Mouse (Mus musculus) forebrain, embryonic 11.5 days (tissue): Measurements from ENCODE around the gene Gm20388. TPM values are rescaled to one million over a fixed set of nuclear protein-coding genes. Genes with fewer than 3 reads are reported as not detected.
"Not testable (repeated sequence)": the region's sequence is repeated elsewhere in the genome, so short reads cannot be mapped to it uniquely, and the experiment has no call there.

Source experiments
- ATAC-seq: fragments of 200-750 bp; cut with Nextera tagmentation; replicated peaks from 2 replicates; pipeline ENCODE4 v1.8.0; 2017; ENCODE audit warnings: moderate TSS enrichment; ENCODE audit not compliant: low FRiP score
- DNase-seq: peaks from one replicate; pipeline ENCODE4 v3.0.0-alpha.2; 2017; ENCODE audit warnings: low spot score
- H3K27ac ChIP-seq: fragments of 300-500 bp; sonication (generic); 2 replicates; pipeline ENCODE4 v1.5.1; 2014; ENCODE audit warnings: low read depth, low read length
- H3K27me3 ChIP-seq: fragments of 300-500 bp; sonication (generic); 2 replicates; pipeline ENCODE4 v1.6.1; 2014; ENCODE audit warnings: mild to moderate bottlenecking, low read length, mixed read lengths; ENCODE audit not compliant: control insufficient read depth, insufficient read depth
- H3K36me3 ChIP-seq: fragments of 300-500 bp; sonication (generic); 2 replicates; pipeline ENCODE4 v1.6.1; 2014; ENCODE audit warnings: mild to moderate bottlenecking, low read length, moderate library complexity, mixed read lengths; ENCODE audit not compliant: control insufficient read depth, insufficient read depth
- H3K4me1 ChIP-seq: fragments of 300-500 bp; sonication (generic); replicated peaks from 2 replicates; pipeline ENCODE4 v1.6.1; 2014; ENCODE audit warnings: low read length, mixed read lengths; ENCODE audit not compliant: control insufficient read depth, insufficient read depth
- H3K4me2 ChIP-seq: fragments of 300-500 bp; sonication (generic); 2 replicates; pipeline ENCODE4 v1.6.1; 2014; ENCODE audit warnings: low read depth, mild to moderate bottlenecking, low read length, moderate library complexity, mixed read lengths; ENCODE audit not compliant: severe bottlenecking
- H3K4me3 ChIP-seq: fragments of 300-500 bp; sonication (generic); 2 replicates; pipeline ENCODE4 v1.5.1; 2014; ENCODE audit warnings: low read depth, low read length
- H3K9ac ChIP-seq: fragments of 300-500 bp; sonication (generic); 2 replicates; pipeline ENCODE4 v1.6.1; 2014; ENCODE audit warnings: low read length
- H3K9me3 ChIP-seq: fragments of 300-500 bp; sonication (generic); 2 replicates; pipeline ENCODE4 v1.6.1; 2016; ENCODE audit warnings: low read length, mixed read lengths; ENCODE audit not compliant: control insufficient read depth
- WGBS: fragments of 180-500 bp; shearing (Covaris S2); extraction: QIAGEN DNeasy Blood & Tissue Kit; methylation state at CpG from one replicate; pipeline ENCODE4 v1.1.7; 2014; 5-methylcytosine and 5-hydroxymethylcytosine counted together
- polyA plus RNA-seq: library from polyadenylated mRNA; unstranded; fragments of >200 nt; fragmentation: Nextera tagmentation; extraction: Ambion mirVana; gene quantifications from 2 replicates; pipeline ENCODE4 v1.2.1, GENCODE M21; 2014

Gm20388 gene
- polyA plus RNA-seq, 1 experiment from 2014 or later, result not detected

DNA sequence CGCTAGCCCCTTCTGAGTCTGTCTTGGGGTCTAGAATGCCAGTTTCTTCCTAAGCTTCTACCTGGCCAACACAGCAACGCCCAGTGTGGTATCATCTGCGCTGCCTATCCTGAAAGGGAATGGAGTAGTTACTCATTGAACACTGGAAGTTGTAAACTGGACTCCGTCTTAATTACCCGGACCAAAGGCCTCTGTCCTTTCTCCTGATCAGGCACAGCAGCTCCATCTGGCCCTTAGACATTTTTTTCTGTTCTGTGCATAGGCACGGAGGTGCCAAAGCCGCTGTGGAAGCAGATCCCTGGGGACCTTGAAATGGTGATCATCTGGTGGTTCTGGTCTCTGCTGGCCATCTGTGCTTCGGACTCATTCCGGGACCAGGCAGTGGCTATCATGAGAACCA, 3283.1 kb downstream of the Gm20388 start:
- DNase-seq, result no peak
- no peak overlapping the region for H3K4me3 ChIP-seq
- H3K27ac ChIP-seq, result no peak overlapping the region
- no peaks in the 10 kb centered on the region for H3K36me3 ChIP-seq
- H3K4me2 ChIP-seq, result no peak overlapping the region
- no peaks in the 10 kb centered on the region for H3K4me1 ChIP-seq
- 93% methylated on average over 9 of the region's 9 CpGs for WGBS
- H3K9ac ChIP-seq, result no peak overlapping the region
- H3K27me3 ChIP-seq, result no peaks in the 10 kb centered on the region
- no peak for ATAC-seq
- no peaks in the 10 kb centered on the region for H3K9me3 ChIP-seq

DNA sequence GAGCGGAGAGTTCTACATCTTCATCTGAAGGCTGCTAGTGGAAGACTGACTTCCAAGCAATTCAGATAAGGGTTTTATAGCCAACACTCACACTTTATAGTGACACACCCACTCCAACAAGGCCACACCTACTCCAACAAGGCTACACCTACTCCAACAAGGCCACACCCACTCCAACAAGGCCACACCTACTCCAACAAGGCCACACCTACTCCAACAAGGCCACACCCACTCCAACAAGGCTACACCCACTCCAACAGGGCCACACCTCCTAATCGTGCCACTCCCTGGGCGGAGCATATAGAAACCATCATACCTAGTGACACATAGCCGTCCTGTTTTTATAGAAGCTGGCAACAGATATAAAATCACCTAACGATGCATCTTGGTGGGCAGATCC, 3286.4 kb downstream of the Gm20388 start:
- DNase-seq, H3K27me3 ChIP-seq, H3K4me1 ChIP-seq, ATAC-seq, H3K36me3 ChIP-seq, H3K4me3 ChIP-seq, H3K9me3 ChIP-seq, H3K4me2 ChIP-seq, H3K9ac ChIP-seq, H3K27ac ChIP-seq: not testable (repeated sequence)
- 80% methylated on average over 5 of the region's 5 CpGs for WGBS

DNA sequence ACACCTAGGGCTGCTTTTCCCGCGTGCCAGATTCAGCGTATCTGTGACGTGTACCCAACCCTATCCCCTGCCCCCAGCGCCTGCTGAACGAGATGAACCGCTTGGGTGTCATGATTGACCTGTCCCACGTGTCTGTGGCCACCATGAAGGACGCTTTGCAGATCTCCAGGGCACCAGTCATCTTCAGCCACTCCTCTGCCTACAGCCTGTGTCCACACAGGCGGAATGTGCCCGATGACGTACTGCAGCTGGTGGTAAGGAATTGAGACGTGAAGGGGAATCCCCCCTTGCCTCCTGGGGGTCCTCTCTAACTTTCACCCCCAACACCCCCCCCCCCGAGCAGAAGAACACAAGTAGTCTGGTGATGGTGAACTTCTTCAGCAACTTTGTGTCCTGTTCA, 3289.2 kb downstream of the Gm20388 start:
- DNase-seq (no peak), ATAC-seq (no peak)
- Histone ChIP-seq H3K36me3 (no peaks in the 10 kb centered on the region), H3K4me2 (no peak overlapping the region), H3K27me3 (no peaks in the 10 kb centered on the region), H3K4me1 (no peaks in the 10 kb centered on the region), H3K4me3 (no peak overlapping the region), H3K9me3 (no peaks in the 10 kb centered on the region), H3K27ac (no peak overlapping the region), H3K9ac (no peak overlapping the region)
- 77% methylated on average over 14 of the region's 14 CpGs for WGBS

DNA sequence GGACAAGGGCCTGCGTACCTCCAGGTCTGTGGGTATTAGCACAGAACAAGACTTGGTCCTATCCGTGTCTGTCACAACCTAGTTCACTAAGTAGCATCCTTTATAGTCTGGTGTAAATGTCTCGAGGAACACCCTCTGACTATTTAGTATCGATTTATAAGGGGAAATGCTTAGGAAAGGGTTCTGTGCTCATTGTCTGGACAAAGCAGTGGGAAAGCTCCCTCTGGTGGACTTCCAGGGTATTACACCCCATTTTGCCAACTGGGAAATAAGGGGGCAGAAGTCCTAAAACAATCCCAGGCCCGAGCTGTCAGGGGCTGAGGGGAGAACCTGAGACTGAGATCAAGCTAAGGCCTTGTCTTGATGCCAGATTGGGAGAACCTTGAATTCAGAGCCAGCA, 3291.6 kb downstream of the Gm20388 start:
- ATAC-seq (no peak), DNase-seq (peak; percentile 85)
- no peak overlapping the region for H3K4me3 ChIP-seq
- WGBS, result 27% methylated on average over 5 of the region's 5 CpGs
- H3K36me3 ChIP-seq, result no peaks in the 10 kb centered on the region; the same call in 1 of the 2 replicates
- no peak overlapping the region for H3K27ac ChIP-seq
- H3K4me1 ChIP-seq, result no peaks in the 10 kb centered on the region
- H3K9ac ChIP-seq, result no peak overlapping the region
- H3K27me3 ChIP-seq, result no peaks in the 10 kb centered on the region
- no peaks in the 10 kb centered on the region for H3K9me3 ChIP-seq
- H3K4me2 ChIP-seq, result no peak overlapping the region

GRCm38 (mm10) chr8:123203571-123203970, 3292.9 kb downstream of the Gm20388 start:
- no peak overlapping the region for H3K4me3 ChIP-seq
- no peaks in the 10 kb centered on the region for H3K27me3 ChIP-seq
- H3K36me3 ChIP-seq, result no peaks in the 10 kb centered on the region; the same call in 1 of the 2 replicates
- 94% methylated on average over 3 of the region's 3 CpGs for WGBS
- DNase-seq, result no peak
- no peak overlapping the region for H3K9ac ChIP-seq
- H3K4me2 ChIP-seq, result no peak overlapping the region
- H3K9me3 ChIP-seq, result no peaks in the 10 kb centered on the region
- no peak overlapping the region for H3K27ac ChIP-seq
- no peaks in the 10 kb centered on the region for H3K4me1 ChIP-seq
- no peak for ATAC-seq

GRCm38 (mm10) chr8:123211876-123212275, 3301.2 kb downstream of the Gm20388 start:
- peaks cover 13% of the 10 kb centered on the region; the same call in 1 of the 2 replicates for H3K4me1 ChIP-seq
- H3K27ac ChIP-seq, result no peak overlapping the region
- H3K9ac ChIP-seq, result peak overlapping the region; percentile 89
- peaks cover 2% of the 10 kb centered on the region; the same call in 1 of the 2 replicates for H3K36me3 ChIP-seq
- H3K4me3 ChIP-seq, result peak overlapping the region; percentile 94
- DNase-seq (no peak), ATAC-seq (no peak)
- peak overlapping the region; percentile 94 for H3K4me2 ChIP-seq
- WGBS, result 56% methylated on average over 10 of the region's 10 CpGs
- no peaks in the 10 kb centered on the region for H3K27me3 ChIP-seq
- no peaks in the 10 kb centered on the region for H3K9me3 ChIP-seq

GRCm38 (mm10) chr8:123212321-123213117, 3301.9 kb downstream of the Gm20388 start, which contains the start of the genes Chmp1a and Spata33:
Chmp1a (minus strand) TSS chr8:123212763.
Spata33 (plus strand) TSS chr8:123212832.
- H3K4me1 ChIP-seq, result peaks cover 13% of the 10 kb centered on the region; the same call in 1 of the 2 replicates
- peak within 1 kb of the TSS; percentile 94 for H3K4me2 ChIP-seq
- peaks cover 2% of the 10 kb centered on the region; the same call in 1 of the 2 replicates for H3K36me3 ChIP-seq
- no peaks in the 10 kb centered on the region for H3K27me3 ChIP-seq
- ATAC-seq (peak; percentile 98), DNase-seq (peak; percentile 99)
- no peaks in the 10 kb centered on the region for H3K9me3 ChIP-seq
- H3K27ac ChIP-seq, result peak within 1 kb of the TSS; percentile 9; the same call in 1 of the 2 replicates
- WGBS, result 1% methylated on average over 76 of the region's 76 CpGs
- H3K4me3 ChIP-seq, result peak within 1 kb of the TSS; percentile 94
- peak within 1 kb of the TSS; percentile 89 for H3K9ac ChIP-seq

GRCm38 (mm10) chr8:123213118-123213772, 3302.6 kb downstream of the Gm20388 start:
- peak overlapping the region; percentile 94 for H3K4me2 ChIP-seq
- no peaks in the 10 kb centered on the region for H3K27me3 ChIP-seq
- H3K9ac ChIP-seq, result peak overlapping the region; percentile 54
- ATAC-seq (no peak; the same call in 1 of the 2 replicates), DNase-seq (no peak)
- peak overlapping the region; percentile 94 for H3K4me3 ChIP-seq
- no peaks in the 10 kb centered on the region for H3K9me3 ChIP-seq
- WGBS, result 24% methylated on average over 22 of the region's 22 CpGs
- H3K4me1 ChIP-seq, result peaks cover 13% of the 10 kb centered on the region; the same call in 1 of the 2 replicates
- peak overlapping the region; percentile 9; the same call in 1 of the 2 replicates for H3K27ac ChIP-seq
- H3K36me3 ChIP-seq, result peaks cover 2% of the 10 kb centered on the region; the same call in 1 of the 2 replicates
